Mouse (Mus musculus) heart, embryonic 10.5 days (tissue): Measurements from ENCODE around the gene A330070K13Rik. TPM values are rescaled to one million over a fixed set of nuclear protein-coding genes. Genes with fewer than 3 reads are reported as not detected.

Source experiments
- DNase-seq: peaks from one replicate; pipeline ENCODE4 v3.0.0-alpha.2; 2017; ENCODE audit warnings: low spot score
- H3K27ac ChIP-seq: fragments of 300-500 bp; sonication (generic); 2 replicates; pipeline ENCODE4 v1.5.1; 2016; ENCODE audit warnings: mild to moderate bottlenecking
- H3K27me3 ChIP-seq: fragments of 300-500 bp; sonication (generic); 2 replicates; pipeline ENCODE4 v1.6.1; 2016; ENCODE audit warnings: mild to moderate bottlenecking; ENCODE audit not compliant: poor library complexity, insufficient read depth, severe bottlenecking
- H3K36me3 ChIP-seq: fragments of 300-500 bp; sonication (generic); 2 replicates; pipeline ENCODE4 v1.6.1; 2016; ENCODE audit warnings: mild to moderate bottlenecking, moderate library complexity
- H3K4me1 ChIP-seq: fragments of 300-500 bp; sonication (generic); 2 replicates; pipeline ENCODE4 v1.6.1; 2016; ENCODE audit warnings: mild to moderate bottlenecking
- H3K4me3 ChIP-seq: fragments of 300-500 bp; sonication (generic); 2 replicates; pipeline ENCODE4 v1.5.1; 2016; ENCODE audit warnings: mild to moderate bottlenecking, moderate library complexity
- H3K9me3 ChIP-seq: fragments of 300-500 bp; sonication (generic); 2 replicates; pipeline ENCODE4 v1.6.1; 2016; ENCODE audit warnings: mild to moderate bottlenecking, moderate library complexity
- WGBS: fragments of 180-500 bp; shearing (Covaris S2); methylation state at CpG from one replicate; pipeline ENCODE4 v1.1.7; 2016; 5-methylcytosine and 5-hydroxymethylcytosine counted together
- polyA plus RNA-seq: library from polyadenylated mRNA; unstranded; fragments of >200 nt; fragmentation: Nextera tagmentation; extraction: Ambion mirVana; gene quantifications from 2 replicates; pipeline ENCODE4 v1.2.1, GENCODE M21; 2016

Gene A330070K13Rik
- polyA plus RNA-seq, 1 experiment from 2014 or later = not detected

DNA sequence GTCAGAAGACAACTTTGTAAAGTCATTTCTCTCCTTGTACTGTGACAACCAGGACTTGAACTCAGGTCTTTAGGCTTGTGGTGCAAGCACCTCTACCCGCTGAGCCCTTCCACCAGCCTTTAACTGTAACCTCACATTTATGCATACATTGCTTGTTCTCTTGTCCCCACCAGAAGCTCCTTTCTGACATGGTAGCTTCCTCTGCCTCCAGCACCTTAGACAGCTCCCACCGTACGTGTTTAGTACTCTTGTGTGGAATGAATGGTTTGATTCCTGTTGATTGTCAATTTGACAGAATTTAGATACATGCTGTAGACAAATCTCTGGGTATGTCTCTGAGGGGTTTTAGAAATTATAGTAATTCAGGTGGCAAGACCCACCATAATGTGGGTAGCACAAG, 20.7 kb downstream of the A330070K13Rik start:
- no peak for DNase-seq
- Histone ChIP-seq H3K9me3 (no peaks in the 10 kb centered on the region), H3K4me1 (no peaks in the 10 kb centered on the region), H3K27me3 (no peaks in the 10 kb centered on the region), H3K27ac (no peak overlapping the region), H3K36me3 (no peaks in the 10 kb centered on the region), H3K4me3 (no peak overlapping the region)
- 38% methylated on average over 3 of the region's 3 CpGs for WGBS

DNA sequence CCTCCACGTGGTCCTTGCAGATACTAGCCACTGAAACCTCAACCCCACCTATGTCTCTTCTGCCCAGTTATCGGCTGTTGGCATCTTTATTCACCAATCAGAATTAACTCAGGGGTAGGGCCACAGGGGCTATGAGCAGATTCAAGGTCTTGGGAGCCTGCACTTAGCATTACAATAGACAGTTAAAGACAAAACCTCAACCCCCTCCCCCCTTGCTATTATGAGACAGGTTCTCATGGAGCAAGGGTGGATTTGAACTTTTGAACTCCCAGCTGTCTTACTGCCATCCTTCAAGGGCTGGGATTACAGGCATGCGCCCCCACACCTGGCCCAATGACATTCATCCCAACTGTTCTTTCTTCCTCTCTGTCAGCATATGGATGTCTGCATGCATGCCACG, 21.3 kb downstream of the A330070K13Rik start:
- no peak overlapping the region for H3K27ac ChIP-seq
- no peaks in the 10 kb centered on the region for H3K36me3 ChIP-seq
- H3K27me3 ChIP-seq = no peaks in the 10 kb centered on the region
- H3K4me1 ChIP-seq = no peaks in the 10 kb centered on the region
- DNase-seq = no peak
- H3K9me3 ChIP-seq = no peaks in the 10 kb centered on the region
- H3K4me3 ChIP-seq = no peak overlapping the region
- 67% methylated on average over 4 of the region's 4 CpGs for WGBS

DNA sequence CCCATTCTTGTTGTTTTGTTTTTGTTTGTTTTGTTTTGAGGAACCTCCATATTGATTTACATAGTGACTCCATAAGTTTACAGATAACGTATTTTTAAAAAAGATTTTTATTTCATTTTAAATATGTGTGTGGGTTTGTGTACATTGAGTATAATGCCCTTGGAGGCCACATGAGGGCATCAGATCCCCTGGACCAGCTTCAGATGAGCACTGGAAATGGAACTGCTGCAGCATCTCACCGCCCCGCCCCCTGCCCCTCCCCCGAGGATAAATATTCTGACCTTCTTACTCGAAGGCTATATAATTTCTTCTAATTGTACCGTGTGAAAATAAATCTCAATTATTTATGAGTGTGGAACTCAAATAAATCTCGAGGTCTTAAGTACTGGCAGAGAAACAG, 29.2 kb downstream of the A330070K13Rik start:
- Histone ChIP-seq H3K27me3 (no peaks in the 10 kb centered on the region), H3K9me3 (no peaks in the 10 kb centered on the region), H3K4me1 (no peaks in the 10 kb centered on the region), H3K27ac (no peak overlapping the region), H3K36me3 (no peaks in the 10 kb centered on the region), H3K4me3 (no peak overlapping the region)
- WGBS = 53% methylated on average over 7 of the region's 7 CpGs
- no peak for DNase-seq

DNA sequence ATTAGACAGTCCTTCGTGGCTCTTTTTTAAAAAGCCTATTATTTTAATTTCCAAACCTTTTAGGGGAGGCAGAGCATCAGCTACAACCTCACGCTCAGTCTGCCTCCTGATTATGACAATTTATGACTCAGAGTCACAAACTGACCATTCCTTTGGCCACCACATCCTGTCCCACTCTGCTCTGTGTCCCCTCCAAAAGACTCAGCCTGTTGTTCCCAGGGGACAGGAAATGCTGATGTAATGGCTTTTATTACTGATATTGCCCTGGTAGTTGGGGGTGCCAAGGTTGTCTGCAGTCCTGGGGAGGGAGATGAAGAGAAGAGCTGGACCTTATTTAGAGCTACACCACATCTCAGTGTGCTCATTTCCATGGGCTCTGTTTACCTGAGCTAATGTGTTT, 38.6 kb downstream of the A330070K13Rik start:
- no peak for DNase-seq
- 93% methylated on average over 2 of the region's 2 CpGs for WGBS
- Histone ChIP-seq H3K36me3 (peaks cover 22% of the 10 kb centered on the region), H3K4me3 (no peak overlapping the region), H3K27me3 (no peaks in the 10 kb centered on the region), H3K9me3 (no peaks in the 10 kb centered on the region; the same call in none of the 2 replicates), H3K27ac (no peak overlapping the region), H3K4me1 (no peaks in the 10 kb centered on the region)

DNA sequence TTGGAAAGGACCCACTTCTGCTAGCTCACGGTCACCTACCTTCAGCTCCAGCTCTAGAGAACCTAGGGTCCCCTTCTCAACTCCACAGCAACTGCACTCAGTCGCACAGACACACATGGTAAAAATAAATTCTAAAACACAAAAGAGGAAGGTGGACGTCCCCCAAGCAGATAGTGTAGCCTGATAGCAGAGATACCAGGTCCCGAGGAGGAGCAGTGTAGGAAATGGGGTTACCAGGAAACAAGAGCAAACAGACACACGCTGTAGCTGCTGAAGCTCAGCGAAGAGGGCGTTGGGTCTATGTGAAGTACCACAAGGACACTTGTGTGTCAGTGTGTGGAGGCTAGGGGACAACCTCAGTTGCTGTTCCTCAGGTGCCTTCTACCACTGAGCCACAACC, 39.4 kb downstream of the A330070K13Rik start:
- no peaks in the 10 kb centered on the region for H3K27me3 ChIP-seq
- no peak for DNase-seq
- no peak overlapping the region for H3K27ac ChIP-seq
- 79% methylated on average over 7 of the region's 7 CpGs for WGBS
- peaks cover 31% of the 10 kb centered on the region for H3K36me3 ChIP-seq
- H3K4me3 ChIP-seq = no peak overlapping the region
- H3K9me3 ChIP-seq = no peaks in the 10 kb centered on the region; the same call in none of the 2 replicates
- H3K4me1 ChIP-seq = no peaks in the 10 kb centered on the region

DNA sequence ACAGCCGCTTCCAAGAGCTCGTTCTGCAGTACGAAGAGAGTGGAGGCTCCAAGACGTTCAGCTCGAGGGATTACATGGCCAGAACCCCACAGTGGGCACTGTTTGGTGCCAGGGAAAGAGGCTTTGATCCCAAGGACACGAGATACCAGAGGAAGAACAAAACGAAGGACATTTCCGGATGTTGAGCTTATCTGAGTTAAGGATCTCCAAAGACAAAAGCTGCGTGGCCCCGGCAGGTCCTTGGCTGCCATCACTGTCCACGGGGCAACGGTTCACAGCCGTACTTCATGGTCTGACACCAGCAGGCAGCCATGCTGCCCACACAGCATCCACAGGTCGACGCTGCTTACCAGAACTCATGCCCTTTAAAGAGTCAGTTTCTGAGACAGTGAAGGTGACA, 43.8 kb downstream of the A330070K13Rik start:
- peaks cover 53% of the 10 kb centered on the region for H3K36me3 ChIP-seq
- WGBS = 90% methylated on average over 15 of the region's 15 CpGs
- no peaks in the 10 kb centered on the region; the same call in 1 of the 2 replicates for H3K9me3 ChIP-seq
- H3K4me3 ChIP-seq = no peak overlapping the region
- DNase-seq = no peak
- no peaks in the 10 kb centered on the region for H3K4me1 ChIP-seq
- H3K27me3 ChIP-seq = no peaks in the 10 kb centered on the region
- H3K27ac ChIP-seq = no peak overlapping the region

DNA sequence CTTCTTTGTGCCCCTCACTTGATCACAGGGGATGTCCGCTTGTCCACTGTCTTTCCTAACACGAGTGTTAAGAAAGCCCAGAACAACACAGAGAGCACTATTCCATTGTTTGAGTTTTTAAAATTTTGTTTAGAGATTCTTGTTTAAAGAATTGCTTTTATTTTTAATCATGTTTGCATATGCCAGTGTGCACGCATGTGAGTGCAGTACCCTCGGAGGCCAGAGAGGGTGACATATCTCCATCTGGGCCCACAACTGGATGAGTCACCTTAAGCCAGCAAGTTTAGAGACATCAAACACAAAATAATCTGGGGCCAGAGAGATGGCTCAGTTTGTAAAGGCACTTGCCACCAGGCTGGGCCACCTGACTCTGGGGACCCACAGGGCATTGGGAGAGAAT, 49.0 kb downstream of the A330070K13Rik start:
- no peaks in the 10 kb centered on the region for H3K27me3 ChIP-seq
- no peak overlapping the region for H3K4me3 ChIP-seq
- no peaks in the 10 kb centered on the region for H3K9me3 ChIP-seq
- 97% methylated on average over 4 of the region's 4 CpGs for WGBS
- peaks cover 2% of the 10 kb centered on the region; the same call in 1 of the 2 replicates for H3K4me1 ChIP-seq
- H3K36me3 ChIP-seq = peaks cover 38% of the 10 kb centered on the region
- H3K27ac ChIP-seq = no peak overlapping the region
- no peak for DNase-seq

DNA sequence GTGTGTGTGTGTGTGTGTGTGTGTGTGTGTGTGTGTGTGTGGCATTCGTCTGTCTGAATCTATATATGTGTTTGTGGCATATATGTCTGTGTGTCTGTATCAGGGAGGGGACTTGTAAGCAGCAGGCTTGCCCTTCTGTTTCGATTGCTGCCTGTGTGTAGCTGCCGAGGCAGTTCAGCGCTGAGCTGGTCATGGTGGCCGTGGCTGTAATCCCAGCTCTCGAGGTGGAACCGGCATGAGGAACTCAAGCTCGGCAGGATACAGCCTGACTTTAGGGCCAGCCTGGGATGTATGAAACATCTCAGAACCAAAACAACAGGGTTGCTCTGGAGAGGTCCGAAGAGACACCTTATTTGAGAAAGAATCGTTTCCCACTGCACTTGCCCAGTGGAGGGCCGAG, 50.5 kb downstream of the A330070K13Rik start:
- no peaks in the 10 kb centered on the region for H3K27me3 ChIP-seq
- H3K4me3 ChIP-seq = no peak overlapping the region
- 92% methylated on average over 11 of the region's 11 CpGs for WGBS
- H3K4me1 ChIP-seq = peaks cover 2% of the 10 kb centered on the region; the same call in 1 of the 2 replicates
- H3K9me3 ChIP-seq = no peaks in the 10 kb centered on the region
- peaks cover 29% of the 10 kb centered on the region for H3K36me3 ChIP-seq
- no peak for DNase-seq
- H3K27ac ChIP-seq = no peak overlapping the region

DNA sequence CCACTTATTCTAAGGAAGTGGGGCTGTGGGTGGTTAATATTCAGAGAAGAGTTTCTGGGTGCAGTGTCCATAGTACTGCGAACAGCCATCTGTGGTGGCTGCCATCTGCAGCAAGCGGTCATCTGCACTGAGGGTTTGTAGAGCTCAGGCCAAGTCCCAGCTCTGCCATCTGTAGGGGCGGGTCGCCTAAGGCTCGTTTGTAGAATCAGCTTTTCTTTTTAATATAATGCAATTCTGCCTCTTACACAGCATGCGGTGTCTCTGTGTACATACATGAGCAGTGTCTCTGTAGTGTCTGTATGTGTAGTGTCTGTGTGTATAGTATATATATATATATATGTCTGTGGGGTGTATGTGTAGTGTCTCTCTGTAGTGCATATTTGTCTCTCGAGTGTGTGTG, 50.9 kb downstream of the A330070K13Rik start:
- no peaks in the 10 kb centered on the region for H3K9me3 ChIP-seq
- 90% methylated on average over 7 of the region's 7 CpGs for WGBS
- no peak overlapping the region for H3K4me3 ChIP-seq
- no peaks in the 10 kb centered on the region for H3K27me3 ChIP-seq
- H3K27ac ChIP-seq = no peak overlapping the region
- peaks cover 2% of the 10 kb centered on the region; the same call in 1 of the 2 replicates for H3K4me1 ChIP-seq
- H3K36me3 ChIP-seq = peaks cover 33% of the 10 kb centered on the region
- DNase-seq = no peak

DNA sequence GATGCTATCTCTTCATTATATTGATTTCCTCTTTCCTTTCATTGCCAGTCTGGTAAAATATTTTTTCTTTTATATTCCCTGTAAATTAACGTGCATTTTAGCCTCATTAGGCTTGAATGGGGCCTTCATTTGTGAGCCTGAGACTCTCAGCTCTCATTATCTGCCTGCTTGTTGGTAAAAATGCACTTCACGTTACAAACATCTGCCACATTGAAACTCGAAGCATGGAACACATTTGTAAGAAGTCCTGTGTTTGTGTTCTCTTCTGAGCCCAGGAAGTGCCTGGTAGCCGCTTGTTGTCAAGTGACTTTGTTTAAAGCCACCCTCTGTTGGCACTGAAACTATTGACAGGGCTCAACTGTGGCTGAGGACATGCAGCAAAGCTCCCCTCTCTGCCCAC, 53.2 kb downstream of the A330070K13Rik start:
- 82% methylated on average over 4 of the region's 4 CpGs for WGBS
- no peaks in the 10 kb centered on the region for H3K27me3 ChIP-seq
- peaks cover 27% of the 10 kb centered on the region for H3K36me3 ChIP-seq
- no peak overlapping the region for H3K4me3 ChIP-seq
- no peak overlapping the region for H3K27ac ChIP-seq
- H3K9me3 ChIP-seq = no peaks in the 10 kb centered on the region
- H3K4me1 ChIP-seq = peaks cover 2% of the 10 kb centered on the region; the same call in 1 of the 2 replicates
- DNase-seq = no peak

DNA sequence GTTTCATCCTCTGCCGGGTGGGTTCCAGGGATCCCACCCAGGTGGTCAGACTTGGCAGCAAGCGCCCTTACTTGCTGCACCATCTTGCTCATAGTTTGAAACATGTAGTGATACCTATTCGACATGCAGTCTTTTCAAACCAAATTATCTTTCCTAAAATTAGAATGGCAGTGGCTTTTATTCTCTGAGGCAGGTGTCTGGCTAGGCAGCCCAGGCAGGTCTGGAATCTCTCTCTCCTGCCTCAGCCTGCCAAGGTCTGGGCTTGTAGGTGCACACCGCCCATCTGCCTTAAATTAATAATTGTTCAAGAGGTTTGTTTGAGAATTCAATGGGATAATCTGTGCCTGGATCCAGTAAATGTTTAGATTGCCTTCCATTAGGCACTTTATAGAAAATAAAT, 53.6 kb downstream of the A330070K13Rik start:
- Histone ChIP-seq H3K27me3 (no peaks in the 10 kb centered on the region), H3K36me3 (peaks cover 26% of the 10 kb centered on the region), H3K4me3 (no peak overlapping the region), H3K4me1 (peaks cover 2% of the 10 kb centered on the region; the same call in 1 of the 2 replicates), H3K27ac (no peak overlapping the region), H3K9me3 (no peaks in the 10 kb centered on the region)
- DNase-seq = no peak
- 83% methylated on average over 4 of the region's 4 CpGs for WGBS

DNA sequence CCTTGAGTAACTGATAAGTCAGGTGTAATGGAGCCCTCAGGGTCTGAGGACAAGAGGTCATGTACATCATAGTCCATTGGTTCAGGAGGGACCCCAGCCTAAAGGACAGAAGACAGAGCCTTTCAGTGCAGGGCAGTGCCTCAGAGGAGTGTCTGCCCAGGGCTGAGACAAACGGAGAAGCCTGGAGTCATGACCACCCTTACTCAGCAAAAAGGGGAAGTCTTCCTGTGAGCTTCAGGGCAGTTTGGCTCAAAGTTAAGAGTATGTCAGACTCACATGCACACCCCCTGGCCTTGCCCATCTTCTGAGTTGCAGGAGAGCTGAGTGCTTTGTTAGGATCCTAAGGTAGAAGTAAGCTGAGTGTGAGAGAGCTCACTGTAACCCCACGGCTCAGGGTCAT, 54.5 kb downstream of the A330070K13Rik start:
- Histone ChIP-seq H3K27ac (no peak overlapping the region), H3K4me3 (no peak overlapping the region), H3K36me3 (peaks cover 26% of the 10 kb centered on the region), H3K4me1 (peaks cover 2% of the 10 kb centered on the region; the same call in 1 of the 2 replicates), H3K9me3 (no peaks in the 10 kb centered on the region), H3K27me3 (no peaks in the 10 kb centered on the region)
- no peak for DNase-seq
- 69% methylated on average over 2 of the region's 2 CpGs for WGBS
